Mouse (Mus musculus) embryonic facial prominence, embryonic 11.5 days (tissue): Measurements from ENCODE around the gene Gm11060. TPM values are rescaled to one million over a fixed set of nuclear protein-coding genes. Genes with fewer than 3 reads are reported as not detected.

Experiments
- ATAC-seq: fragments of 200-750 bp; cut with Nextera tagmentation; replicated peaks from 2 replicates; pipeline ENCODE4 v1.8.0; 2017; ENCODE audit warnings: low read depth; ENCODE audit not compliant: insufficient number of reproducible peaks, low FRiP score, low TSS enrichment
- DNase-seq: peaks from one replicate; pipeline ENCODE4 v3.0.0-alpha.2; 2015; ENCODE audit warnings: low spot score
- H3K27ac ChIP-seq: fragments of 300-500 bp; sonication (generic); replicated peaks from 2 replicates; pipeline ENCODE4 v1.5.1; 2014; ENCODE audit warnings: mild to moderate bottlenecking, low read depth, low read length, control low read depth
- H3K27me3 ChIP-seq: fragments of 300-500 bp; sonication (generic); 2 replicates; pipeline ENCODE4 v1.6.1; 2014; ENCODE audit warnings: mild to moderate bottlenecking, low read length, moderate library complexity, mixed read lengths; ENCODE audit not compliant: control insufficient read depth, insufficient read depth
- H3K36me3 ChIP-seq: fragments of 300-500 bp; sonication (generic); replicated peaks from 2 replicates; pipeline ENCODE4 v1.6.1; 2014; ENCODE audit warnings: low read depth, mild to moderate bottlenecking, low read length, moderate library complexity, mixed read lengths; ENCODE audit not compliant: control insufficient read depth, insufficient read depth
- H3K4me1 ChIP-seq: fragments of 300-500 bp; sonication (generic); 2 replicates; pipeline ENCODE4 v1.6.1; 2014; ENCODE audit warnings: low read length, mixed read lengths; ENCODE audit not compliant: control insufficient read depth, insufficient read depth
- H3K4me2 ChIP-seq: fragments of 300-500 bp; sonication (generic); 2 replicates; pipeline ENCODE4 v1.6.1; 2014; ENCODE audit warnings: low read depth, mild to moderate bottlenecking, control low read depth, low read length, moderate library complexity
- H3K4me3 ChIP-seq: fragments of 300-500 bp; sonication (generic); 2 replicates; pipeline ENCODE4 v1.5.1; 2014; ENCODE audit warnings: low read depth, low read length, control low read depth
- H3K9ac ChIP-seq: fragments of 300-500 bp; sonication (generic); replicated peaks from 2 replicates; pipeline ENCODE4 v1.6.1; 2014; ENCODE audit warnings: mild to moderate bottlenecking, control low read depth, low read length
- H3K9me3 ChIP-seq: fragments of 300-500 bp; sonication (generic); replicated peaks from 2 replicates; pipeline ENCODE4 v1.6.1; 2016; ENCODE audit warnings: mild to moderate bottlenecking, low read length, inconsistent platforms, mixed read lengths; ENCODE audit not compliant: control insufficient read depth
- WGBS: fragments of 180-500 bp; shearing (Covaris S2); extraction: QIAGEN DNeasy Blood & Tissue Kit; methylation state at CpG from one replicate; pipeline ENCODE4 v1.1.7; 2014; 5-methylcytosine and 5-hydroxymethylcytosine counted together
- polyA plus RNA-seq: library from polyadenylated mRNA; unstranded; fragments of >200 nt; fragmentation: Nextera tagmentation; extraction: Ambion mirVana; gene quantifications from 2 replicates; pipeline ENCODE4 v1.2.1, GENCODE M21; 2014

The Gm11060 gene
- polyA plus RNA-seq: not detected in 2 replicates

DNA sequence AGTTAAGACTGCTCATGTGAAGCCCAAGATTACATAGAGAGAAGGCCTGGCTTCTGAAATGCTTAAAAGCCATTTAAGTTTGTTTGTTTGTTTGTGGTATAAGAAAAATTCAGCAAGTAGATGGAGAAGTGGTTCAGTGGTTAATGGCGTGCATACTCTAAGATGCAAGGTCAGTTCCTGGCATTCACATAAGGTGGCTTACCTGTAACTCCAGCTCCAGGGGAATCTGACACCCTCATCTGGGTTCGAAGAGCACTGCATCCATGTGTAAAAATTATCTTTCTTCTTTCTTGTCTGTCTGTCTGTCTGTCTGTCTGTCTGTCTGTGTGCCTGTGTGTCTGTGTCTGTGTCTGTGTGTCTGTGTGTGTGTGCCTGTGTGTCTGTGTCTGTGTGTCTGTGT lies at the start of gene Gm11060:
Gene Gm11060, plus strand, starts transcription at position 301 of the 400 bp plus-strand sequence.
- 86% methylated on average over 2 of the region's 2 CpGs for WGBS
- no peak for DNase-seq
- Histone ChIP-seq H3K27me3 (no peaks in the 10 kb centered on the region), H3K36me3 (no peaks in the 10 kb centered on the region), H3K27ac (no peak within 1 kb of the TSS), H3K9ac (no peak within 1 kb of the TSS), H3K4me1 (no peaks in the 10 kb centered on the region), H3K4me2 (no peak within 1 kb of the TSS), H3K9me3 (no peaks in the 10 kb centered on the region), H3K4me3 (no peak within 1 kb of the TSS)
- no peak for ATAC-seq

DNA sequence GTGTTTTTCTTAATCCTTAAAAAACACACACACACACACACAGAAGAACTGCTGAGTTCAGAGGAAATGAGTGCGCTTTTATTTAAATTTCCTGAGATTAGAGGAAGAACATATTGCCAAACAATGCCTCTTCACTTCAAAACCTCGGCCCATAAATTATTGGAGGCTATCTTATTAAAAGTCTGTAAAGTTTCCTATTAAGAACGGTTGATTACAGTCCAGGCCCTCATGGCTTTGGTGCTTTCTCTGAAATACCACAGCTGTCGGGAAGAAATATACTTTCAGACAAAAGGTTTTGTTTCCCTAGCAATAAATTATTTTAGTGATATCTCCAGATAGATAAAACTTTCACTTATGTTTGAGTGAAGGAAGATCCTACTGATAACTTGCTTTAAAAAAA lies 48.7 kb upstream of the Gm11060 start:
- Histone ChIP-seq H3K4me1 (no peaks in the 10 kb centered on the region), H3K36me3 (no peaks in the 10 kb centered on the region), H3K27me3 (no peaks in the 10 kb centered on the region), H3K9me3 (no peaks in the 10 kb centered on the region), H3K9ac (no peak overlapping the region), H3K4me3 (no peak overlapping the region), H3K4me2 (no peak overlapping the region), H3K27ac (no peak overlapping the region)
- DNase-seq (no peak), ATAC-seq (no peak)
- WGBS: 86% methylated on average over 4 of the region's 4 CpGs

DNA sequence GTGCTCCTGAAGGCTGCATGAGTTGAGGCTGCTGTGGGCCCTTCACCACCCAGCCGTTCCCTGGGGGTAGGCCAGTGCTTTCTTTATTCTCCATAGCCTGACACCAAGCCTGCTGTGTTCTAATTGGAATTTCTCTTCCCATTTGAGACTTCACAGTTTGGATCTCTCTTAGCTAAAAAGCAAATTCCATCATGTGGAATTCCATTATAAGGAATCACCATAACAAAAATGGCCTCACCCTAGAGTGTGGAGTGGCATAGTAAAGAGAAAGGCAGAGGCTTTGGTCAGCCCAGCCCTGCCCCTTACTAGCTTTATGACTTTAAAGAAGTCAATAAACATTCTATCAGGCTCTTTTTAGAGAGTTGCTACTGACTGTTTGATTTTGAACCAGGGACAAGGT lies 43.5 kb upstream of the Gm11060 start:
- Histone ChIP-seq H3K9me3 (no peaks in the 10 kb centered on the region), H3K9ac (no peak overlapping the region), H3K4me3 (no peak overlapping the region), H3K4me2 (no peak overlapping the region), H3K27me3 (no peaks in the 10 kb centered on the region), H3K27ac (no peak overlapping the region), H3K36me3 (no peaks in the 10 kb centered on the region), H3K4me1 (no peaks in the 10 kb centered on the region)
- WGBS: 55% methylated on average over 1 of the region's 1 CpGs
- ATAC-seq (no peak), DNase-seq (no peak)

DNA sequence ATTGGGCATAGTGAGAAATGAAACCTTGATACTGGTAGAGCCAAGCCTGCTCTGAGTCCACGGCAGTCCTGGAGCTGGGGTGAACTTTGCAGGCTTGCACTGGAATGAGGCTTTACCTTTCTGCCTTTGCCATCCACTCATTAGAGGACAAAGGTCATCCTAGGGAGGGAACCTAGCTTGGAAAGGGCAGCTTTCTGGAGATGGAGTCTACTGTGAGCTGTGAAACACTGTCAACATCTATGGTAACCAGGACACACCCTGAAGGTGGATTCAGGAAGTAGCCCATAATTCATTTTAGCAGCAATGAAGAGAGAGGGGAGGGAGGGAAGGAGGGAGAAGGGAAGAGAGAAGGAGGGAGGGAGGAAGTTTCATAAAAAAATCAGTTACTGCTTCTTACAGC lies 36.3 kb upstream of the Gm11060 start:
- 74% methylated on average over 1 of the region's 1 CpGs for WGBS
- Histone ChIP-seq H3K4me1 (no peaks in the 10 kb centered on the region), H3K4me3 (no peak overlapping the region), H3K27me3 (no peaks in the 10 kb centered on the region), H3K4me2 (no peak overlapping the region), H3K9me3 (no peaks in the 10 kb centered on the region), H3K27ac (no peak overlapping the region), H3K36me3 (no peaks in the 10 kb centered on the region), H3K9ac (no peak overlapping the region)
- ATAC-seq: no peak
- DNase-seq: no peak

DNA sequence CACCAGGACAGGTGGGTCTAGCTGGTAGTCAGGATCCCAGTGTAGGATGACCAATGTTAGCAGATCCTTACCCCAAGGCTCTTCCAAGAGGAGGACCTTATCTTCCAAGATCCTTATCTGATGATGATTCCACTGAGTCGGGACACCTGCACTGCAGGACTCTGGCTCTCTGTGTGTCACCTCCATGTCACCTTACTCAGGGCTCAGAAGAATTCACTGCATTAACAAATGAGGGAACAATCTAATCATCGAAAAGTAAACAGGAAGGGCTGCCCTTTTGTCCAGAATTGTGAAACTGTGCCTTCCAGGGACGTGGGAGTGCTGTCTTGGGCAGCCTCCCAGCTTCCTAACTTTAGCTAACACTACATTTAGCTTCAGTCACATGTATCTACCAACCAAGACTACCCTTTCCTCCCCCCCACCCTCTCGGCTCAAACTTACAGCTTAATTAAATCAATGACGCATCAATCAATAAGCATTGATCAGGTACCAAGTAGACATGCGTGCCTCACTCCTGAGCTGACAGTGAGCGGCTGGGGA lies 33.2 kb upstream of the Gm11060 start:
- no peak for DNase-seq
- no peaks in the 10 kb centered on the region for H3K27me3 ChIP-seq
- H3K4me1 ChIP-seq: no peaks in the 10 kb centered on the region
- no peak overlapping the region for H3K4me2 ChIP-seq
- no peaks in the 10 kb centered on the region for H3K36me3 ChIP-seq
- H3K9ac ChIP-seq: no peak overlapping the region
- WGBS: 74% methylated on average over 7 of the region's 7 CpGs
- H3K4me3 ChIP-seq: no peak overlapping the region
- H3K27ac ChIP-seq: no peak overlapping the region
- H3K9me3 ChIP-seq: no peaks in the 10 kb centered on the region
- no peak for ATAC-seq

DNA sequence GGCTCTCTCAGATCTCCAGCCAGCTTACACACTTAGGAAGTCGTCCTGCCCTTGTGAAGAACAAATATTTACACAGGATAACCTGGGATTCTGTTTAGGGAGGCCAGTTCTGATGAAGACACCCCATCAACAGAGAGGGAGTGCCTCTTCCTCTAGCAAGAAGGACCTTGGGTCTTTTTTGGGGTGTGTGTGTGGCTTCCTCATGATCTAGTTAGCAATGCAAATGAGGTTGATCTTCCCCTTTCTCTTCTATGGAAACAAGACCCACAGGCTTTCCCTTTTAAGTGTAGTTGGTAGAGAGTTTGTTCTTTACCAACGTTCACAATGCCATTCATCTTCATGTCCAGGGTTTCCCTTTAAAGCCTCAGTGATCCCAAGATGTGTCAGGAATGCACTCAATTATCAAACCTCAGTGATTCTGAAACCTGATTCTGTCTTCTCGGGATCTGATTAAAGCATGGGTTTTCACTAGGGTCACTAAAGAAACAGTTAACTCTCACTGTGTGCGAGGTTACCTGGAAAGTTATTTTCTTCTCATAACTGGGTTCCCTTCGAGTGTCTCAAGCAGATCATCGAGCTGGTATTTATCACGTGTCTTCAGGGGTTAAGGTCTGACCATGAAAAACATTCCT lies 29.0 kb upstream of the Gm11060 start:
- Histone ChIP-seq H3K4me1 (no peaks in the 10 kb centered on the region), H3K4me2 (no peak overlapping the region), H3K27me3 (no peaks in the 10 kb centered on the region), H3K9me3 (no peaks in the 10 kb centered on the region), H3K27ac (no peak overlapping the region), H3K4me3 (no peak overlapping the region), H3K9ac (no peak overlapping the region), H3K36me3 (no peaks in the 10 kb centered on the region)
- DNase-seq: no peak
- 55% methylated on average over 7 of the region's 7 CpGs for WGBS
- ATAC-seq: no peak

DNA sequence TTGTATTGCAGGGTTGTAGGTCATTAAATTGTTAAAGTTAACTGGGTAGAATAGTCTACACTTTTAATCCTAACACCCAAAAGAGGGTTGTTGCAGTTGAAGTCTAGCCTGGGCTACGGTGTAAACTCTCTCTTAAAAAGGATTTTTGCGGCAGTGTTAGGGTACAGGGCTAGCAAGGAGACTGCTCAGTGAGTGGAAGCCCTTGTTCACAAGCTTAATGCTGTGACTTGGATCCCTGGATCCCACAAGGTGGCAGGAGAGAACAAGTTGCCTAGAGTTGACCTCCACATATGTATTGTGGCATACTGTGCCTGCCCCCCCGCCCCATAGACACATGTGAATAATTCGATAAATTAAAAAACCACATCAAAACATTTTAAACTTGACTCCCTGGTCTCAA lies 19.3 kb upstream of the Gm11060 start:
- H3K27me3 ChIP-seq: no peaks in the 10 kb centered on the region
- H3K27ac ChIP-seq: no peak overlapping the region
- no peaks in the 10 kb centered on the region for H3K36me3 ChIP-seq
- no peak overlapping the region for H3K4me3 ChIP-seq
- no peaks in the 10 kb centered on the region for H3K4me1 ChIP-seq
- DNase-seq: no peak
- H3K9ac ChIP-seq: no peak overlapping the region
- H3K9me3 ChIP-seq: no peaks in the 10 kb centered on the region
- no peak for ATAC-seq
- no peak overlapping the region for H3K4me2 ChIP-seq
- 75% methylated on average over 4 of the region's 4 CpGs for WGBS

DNA sequence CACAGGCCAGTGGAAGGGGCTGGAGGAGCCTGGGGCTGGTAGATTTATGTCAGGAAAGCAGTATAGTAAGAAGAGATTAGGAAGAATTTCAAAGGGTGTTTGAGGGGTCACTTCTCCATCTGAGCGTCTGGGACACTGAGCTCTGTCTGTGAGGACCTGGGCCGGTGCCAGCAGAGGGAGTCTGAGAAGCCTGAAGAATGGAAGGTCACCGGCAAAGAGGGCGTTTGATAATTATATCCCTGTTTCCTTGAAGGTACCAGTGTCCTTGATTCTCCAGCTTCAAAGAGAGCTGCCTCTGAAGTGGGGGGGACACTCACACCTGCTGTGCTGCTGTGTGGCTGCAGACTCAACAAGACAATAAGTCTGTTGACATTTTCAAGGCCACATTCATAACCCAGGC lies 17.6 kb upstream of the Gm11060 start:
- DNase-seq (no peak), ATAC-seq (no peak)
- H3K9me3 ChIP-seq: no peaks in the 10 kb centered on the region
- H3K4me3 ChIP-seq: no peak overlapping the region
- no peak overlapping the region for H3K4me2 ChIP-seq
- no peaks in the 10 kb centered on the region for H3K27me3 ChIP-seq
- no peak overlapping the region for H3K27ac ChIP-seq
- 48% methylated on average over 4 of the region's 4 CpGs for WGBS
- no peak overlapping the region for H3K9ac ChIP-seq
- H3K36me3 ChIP-seq: no peaks in the 10 kb centered on the region
- H3K4me1 ChIP-seq: no peaks in the 10 kb centered on the region
